Mouse (Mus musculus) heart, postnatal 36 days (tissue): ENCODE data around the gene Grin2c. TPM values are rescaled to one million over a fixed set of nuclear protein-coding genes. Genes with fewer than 3 reads are reported as not detected.

Experiments used
- DNase-seq, 2 experiments: peaks; one replicate each; pipeline ENCODE4 v3.0.0; 2021 to 2022
- intact Hi-C: fragments of 180-260 bp; cut with DNase I; formaldehyde crosslinking; loops from one replicate; pipeline ENCODE4 v1.15.1; 2025
- total RNA-seq, 2 experiments: library from RNA; stranded (reverse); gene quantifications; 2 replicates each; pipeline ENCODE4 v1.2.3; 2021

The Grin2c gene
- total RNA-seq, 2 experiments from 2014 or later = 0.11 to 0.25 TPM

DNA sequence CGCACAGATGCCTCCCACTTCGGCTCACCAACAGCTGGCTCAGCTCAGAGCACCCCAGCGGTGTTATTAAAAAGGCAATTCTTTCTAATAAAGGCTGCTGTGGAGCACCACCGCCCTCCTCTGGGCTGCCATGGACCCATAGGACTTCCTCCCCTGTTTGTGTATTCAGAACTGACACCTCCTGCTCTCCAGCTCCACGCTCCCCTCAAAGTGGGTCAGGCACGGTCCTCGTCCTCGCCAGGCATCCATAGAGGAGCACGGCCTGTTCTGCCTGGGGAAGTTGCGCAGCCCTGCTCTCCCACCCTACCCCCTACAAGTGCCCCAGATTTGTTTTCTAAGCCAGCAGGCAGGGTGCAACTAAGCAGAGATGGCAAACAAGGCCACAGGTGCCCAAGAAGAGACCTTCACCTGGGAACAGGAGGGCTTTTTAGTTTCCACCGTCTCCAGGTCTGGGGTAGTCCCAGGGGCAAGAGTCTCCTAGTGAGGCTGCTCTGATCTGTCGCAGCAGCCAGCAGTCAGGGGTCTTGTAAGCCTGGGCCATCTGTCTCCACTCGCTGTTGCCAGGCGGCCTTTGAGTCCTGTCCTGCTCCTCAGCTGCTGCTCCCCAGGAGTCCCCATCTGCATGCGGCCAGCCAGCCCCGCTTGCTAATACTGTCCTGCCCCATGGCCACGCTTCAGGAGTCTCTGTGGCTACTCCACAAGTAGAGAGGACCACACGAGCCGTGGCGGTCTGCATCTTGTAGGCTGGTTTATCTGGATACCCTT is 33.3 kb downstream of the Grin2c start:
- DNase-seq = no peak
- intact Hi-C loops = loop anchor here (2.0 kb wide), 1 partner anchor 31 kb away; no protein-coding TSS in a partner anchor

DNA sequence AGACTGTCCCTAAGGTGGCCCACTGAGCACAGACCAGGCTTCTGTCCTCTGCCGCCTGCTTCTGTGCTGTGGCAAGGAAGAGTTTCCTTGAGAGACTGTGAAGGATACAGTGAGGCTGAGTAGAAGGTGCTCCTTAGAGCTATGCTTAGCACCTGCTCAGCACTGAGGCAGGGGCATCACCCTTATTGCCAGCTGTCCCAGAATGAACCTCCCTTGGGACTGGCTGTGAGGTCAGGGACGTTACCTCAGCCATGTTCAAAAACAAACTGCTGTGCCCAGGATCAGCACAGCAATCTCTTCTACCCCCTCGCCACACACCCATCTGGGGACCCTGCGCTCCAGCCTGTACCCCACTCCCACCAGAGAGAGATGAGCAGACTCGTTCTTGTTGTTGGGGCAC is 34.2 kb downstream of the Grin2c start:
- intact Hi-C loops = loop anchor here (2.0 kb wide), 1 partner anchor 30 kb away; no protein-coding TSS in a partner anchor
- no peak for DNase-seq

DNA sequence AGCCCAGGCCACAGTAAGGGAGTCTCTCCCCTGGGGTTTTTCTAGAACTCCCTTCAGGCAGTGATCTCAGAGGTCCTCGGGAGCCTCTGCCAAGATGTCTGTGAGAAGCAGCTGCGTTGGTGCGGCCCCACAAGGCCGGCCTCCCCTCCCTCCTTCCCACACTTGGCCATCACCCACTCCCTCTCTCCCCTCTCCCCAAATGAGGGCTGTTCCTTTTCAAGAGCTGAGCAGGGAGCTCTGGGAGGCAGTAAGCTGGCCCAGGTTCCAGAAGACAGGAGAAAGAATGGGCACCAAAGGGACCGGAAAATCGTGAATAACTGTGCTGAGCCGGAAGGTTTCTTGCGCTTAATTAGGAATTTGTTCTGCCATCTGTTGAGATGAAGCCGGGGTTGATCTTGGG is 35.1 kb downstream of the Grin2c start:
- intact Hi-C loops = loop anchor here (2.0 kb wide), 1 partner anchor 29 kb away; no protein-coding TSS in a partner anchor
- no peak for DNase-seq

DNA sequence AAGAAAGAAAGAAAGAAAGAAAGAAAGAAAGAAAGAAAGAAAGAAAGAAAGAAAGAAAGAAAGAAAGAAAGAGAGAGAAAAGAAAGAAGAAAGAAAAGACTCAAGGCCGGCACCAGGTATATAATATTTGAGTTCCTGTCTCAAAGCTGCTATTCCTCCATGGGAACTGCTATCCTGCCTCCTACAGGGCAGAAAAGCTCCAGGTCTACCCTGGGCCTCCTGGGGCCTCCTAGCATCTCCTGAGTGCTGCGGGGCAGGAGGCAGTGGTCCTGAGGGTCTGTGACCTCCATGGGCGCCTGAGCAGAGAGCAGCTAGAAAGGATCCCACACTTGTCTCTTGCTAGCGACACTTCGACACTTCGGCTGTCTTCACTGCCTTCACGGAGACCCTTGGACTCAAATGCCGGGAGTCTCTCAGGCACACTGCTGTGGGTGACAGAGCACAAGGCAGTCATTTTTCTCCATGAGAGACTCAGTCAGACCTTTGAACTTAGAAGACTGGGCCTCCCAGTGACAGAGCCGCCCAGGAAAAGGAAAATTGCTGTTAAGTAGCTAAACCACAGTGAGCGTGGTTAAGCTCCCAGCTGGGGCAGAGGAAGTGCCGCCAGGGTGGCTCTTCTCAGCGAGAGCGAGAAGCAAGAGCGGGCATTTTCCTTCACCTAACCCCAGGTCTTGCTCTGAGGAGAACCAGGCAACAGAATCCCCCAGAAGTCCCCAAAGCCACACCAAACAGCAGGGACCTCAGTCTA is 35.7 kb downstream of the Grin2c start:
- intact Hi-C loops = no loop called here
- no peak for DNase-seq

DNA sequence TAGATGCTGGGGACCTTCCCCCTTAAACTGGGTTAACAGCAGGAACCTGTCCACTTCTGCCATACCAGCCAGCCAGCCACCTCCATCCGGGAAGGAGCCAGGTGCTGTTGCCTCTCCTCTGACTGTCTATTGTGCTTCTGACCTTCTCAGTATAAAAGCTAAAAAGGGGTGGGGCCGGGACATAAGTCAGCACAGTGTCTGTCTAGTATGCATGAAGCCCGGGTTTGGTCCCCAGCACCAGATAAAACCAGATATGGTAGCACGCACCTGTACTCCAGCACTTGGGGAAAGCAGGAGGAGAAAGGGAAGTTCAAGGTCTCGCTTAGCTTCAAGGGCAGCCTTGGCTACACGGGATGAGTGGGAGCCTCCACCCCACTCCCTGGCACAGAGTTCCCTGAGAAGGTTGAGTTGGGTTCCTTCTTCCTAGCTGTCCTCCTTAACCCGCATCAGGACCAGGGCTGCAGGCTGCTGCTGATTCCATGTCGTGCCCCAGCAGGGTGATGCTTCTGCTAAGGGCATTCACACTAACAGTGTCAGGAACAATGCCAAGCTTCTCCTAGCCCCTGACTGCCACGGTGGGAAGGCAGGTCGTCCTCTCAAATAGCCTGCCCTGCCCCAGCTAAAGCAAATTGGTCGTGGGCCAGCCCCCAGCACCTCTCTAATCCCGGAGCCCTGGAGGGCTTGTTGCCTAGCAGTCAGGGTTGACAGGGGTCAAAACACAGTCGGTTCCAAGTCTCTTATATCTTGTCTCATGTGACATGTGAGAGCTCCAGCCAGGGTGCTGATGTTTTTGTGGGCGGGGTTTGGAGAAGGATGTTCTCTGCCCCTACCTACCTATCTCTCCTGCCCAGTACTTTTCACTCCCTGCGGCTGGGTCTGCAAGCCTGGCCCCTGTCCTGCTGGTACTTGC is 37.8 kb downstream of the Grin2c start:
- intact Hi-C loops = no loop called here
- DNase-seq = peak in 1 of 2 experiments; percentile 31

DNA sequence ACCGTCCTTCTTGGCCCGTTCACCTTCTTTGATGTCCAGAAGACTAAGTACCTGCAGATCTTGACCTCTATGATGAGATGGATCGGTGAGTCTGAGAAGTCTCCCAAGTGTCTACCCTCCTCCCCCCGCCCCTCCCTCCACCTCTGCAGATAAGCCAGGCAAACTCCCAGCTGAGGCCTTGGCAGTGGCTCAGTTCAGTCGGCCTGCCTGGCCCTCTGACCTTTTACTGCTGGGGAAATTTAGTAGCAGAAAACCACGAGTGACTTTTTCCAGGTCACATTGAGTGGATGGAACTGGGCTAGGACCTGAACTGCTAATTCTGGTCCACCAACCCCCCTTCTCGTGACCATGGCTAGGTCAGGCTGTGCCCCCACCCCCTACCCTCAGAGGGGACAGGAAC is 38.6 kb downstream of the Grin2c start:
- DNase-seq = no peak
- intact Hi-C loops = no loop called here

DNA sequence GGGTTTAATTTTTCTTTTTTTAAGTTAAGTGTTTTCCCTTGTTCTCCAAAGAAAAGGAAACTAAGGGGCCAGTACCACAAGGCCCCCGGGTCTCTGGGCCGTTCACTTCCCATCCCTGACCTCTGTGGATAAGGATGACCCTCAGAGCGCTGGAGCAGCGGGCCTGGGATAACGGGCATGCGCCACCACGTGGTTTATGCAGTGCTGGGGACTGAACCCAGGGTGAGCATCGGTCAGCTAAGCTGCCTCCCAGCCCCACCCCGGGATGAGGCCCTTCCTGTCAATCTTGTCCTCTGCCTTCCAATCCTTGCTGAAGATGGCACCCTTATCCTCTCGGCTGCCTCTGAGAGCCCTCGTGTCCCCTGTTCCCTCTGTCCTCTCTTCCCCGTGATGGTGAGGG is 39.4 kb downstream of the Grin2c start:
- intact Hi-C loops = no loop called here
- no peak for DNase-seq

DNA sequence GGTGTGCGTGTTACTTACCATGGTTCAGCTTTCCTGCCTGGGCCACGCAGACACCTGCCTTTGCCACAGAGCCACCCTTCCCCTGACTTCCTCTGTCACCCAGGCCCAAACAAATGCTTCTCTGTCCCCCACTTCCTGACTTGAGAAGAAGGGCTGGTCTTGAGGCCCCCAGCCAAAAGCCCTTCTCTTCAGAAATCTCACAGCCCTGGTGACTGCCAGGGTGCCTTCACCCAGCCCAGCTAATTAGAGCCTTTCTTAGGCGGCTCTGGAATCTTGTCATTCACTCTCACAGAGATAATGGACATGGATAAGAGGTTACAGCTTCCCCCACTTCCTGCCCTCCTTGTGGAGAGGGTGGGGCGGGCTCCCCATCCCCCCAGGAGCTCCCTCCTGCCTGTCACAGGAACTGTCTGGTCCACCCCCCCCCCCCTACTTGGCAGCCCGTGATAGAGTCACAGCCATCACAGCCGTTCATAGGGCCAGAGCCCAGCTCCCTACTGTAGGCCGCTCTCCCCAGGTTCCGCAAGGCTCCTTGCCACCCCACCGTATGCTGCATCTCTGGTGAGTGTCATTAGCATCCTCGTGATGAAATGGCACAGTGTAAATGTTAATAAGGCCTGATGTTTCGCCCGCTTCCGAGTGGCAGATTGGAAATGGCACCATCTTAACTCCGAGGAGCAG is 40.1 kb downstream of the Grin2c start:
- DNase-seq = no peak
- intact Hi-C loops = no loop called here

DNA sequence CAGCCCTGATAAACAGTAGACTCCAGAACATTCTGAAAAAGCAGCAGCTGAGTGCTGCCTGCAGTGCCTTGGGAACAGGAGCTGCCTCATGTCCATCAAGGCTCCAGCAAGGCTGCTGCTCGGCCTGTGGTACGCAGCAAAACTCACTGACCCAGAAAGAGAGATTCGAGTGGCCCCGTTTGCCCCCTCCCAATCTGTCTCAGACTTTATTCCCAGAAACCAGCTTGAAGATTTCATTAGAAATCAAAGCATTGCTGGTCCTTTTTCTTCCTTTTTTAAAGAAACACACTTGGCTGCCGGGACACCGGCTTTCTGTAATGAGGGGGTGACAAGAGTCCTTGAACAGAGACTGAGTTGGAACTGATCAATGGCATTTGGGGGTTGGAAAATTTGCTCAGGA is 41.7 kb downstream of the Grin2c start:
- no peak for DNase-seq
- intact Hi-C loops = no loop called here

DNA sequence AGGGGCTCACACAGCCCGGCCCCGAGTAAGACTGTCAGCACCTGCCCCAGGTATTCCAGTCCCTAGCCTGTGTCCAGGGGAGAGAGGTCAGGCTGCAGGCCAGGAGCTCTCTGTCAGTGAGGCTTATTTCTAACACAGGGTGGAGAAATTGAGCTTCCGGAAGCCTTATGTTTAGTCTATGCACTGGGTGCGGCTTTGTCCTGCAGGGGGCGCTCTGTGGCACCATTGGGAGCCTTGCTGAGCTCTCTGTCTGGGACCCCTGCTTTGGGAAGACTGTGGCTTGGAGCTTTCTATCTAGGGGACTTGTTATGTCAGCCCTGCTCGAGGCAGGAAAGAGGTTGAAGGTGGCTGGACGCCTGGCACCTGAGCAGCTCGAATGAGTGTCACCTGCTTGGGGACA is 42.2 kb downstream of the Grin2c start:
- intact Hi-C loops = no loop called here
- DNase-seq = peak in 1 of 2 experiments; percentile 58

DNA sequence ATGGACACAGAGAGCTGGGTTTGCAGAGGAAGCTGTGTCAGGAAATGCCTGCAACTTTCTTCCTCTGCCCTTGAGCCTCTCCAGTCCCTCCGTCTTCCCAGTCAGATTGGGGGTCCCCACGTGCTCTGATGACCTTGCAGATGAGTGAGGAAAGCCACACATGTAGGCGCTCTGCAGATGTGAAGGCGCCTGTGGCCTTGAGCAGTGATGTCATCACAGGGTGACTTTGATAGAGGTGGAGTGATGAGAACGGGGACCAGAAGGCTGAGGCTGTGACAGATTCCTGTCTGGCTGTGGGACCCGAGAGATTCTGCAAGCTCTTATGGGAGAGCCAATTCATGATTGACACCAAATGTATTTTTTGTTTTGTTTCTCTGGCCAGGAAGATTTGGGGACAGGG is 43.2 kb downstream of the Grin2c start:
- intact Hi-C loops = no loop called here
- DNase-seq = no peak

DNA sequence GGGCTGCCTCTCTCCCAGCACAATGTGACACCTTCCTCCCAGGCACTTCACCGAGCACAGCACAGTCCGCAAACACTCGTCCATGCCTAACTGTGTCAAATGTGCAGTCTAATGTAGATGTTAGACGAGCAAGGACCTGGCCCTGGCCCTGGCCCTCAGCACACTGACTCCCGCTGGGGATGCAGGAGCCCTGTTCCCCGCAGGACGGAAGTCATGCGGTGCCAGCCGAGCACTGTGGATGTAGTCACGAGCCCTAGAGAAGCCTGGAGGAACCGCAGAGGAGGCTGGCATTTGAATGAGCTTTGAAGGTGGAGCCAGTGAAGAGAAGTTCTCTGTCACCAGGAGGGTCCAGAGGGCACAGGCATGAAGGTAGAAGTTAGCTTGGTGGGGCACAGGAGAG is 43.6 kb downstream of the Grin2c start:
- intact Hi-C loops = no loop called here
- DNase-seq = no peak

DNA sequence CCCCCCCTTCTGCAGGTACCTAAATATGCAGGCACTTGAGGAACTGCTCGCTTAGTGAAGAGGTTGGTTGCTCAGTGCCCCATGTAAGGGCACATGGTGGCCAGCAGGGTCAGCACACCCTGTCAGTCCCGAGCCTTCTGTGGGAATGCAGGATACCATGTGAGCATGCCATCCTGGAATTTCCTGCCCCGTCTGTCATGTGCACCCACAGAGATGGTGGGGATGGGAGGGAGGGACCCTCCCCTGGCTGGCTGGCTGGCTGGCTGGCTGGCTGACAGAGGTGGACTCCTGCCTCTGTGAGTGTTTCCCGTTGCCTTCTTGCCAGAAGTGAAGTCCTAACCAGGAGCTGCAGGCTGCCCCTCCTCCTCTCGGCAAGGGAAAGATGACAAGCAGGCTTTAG is 44.5 kb downstream of the Grin2c start:
- no peak for DNase-seq
- intact Hi-C loops = no loop called here

DNA sequence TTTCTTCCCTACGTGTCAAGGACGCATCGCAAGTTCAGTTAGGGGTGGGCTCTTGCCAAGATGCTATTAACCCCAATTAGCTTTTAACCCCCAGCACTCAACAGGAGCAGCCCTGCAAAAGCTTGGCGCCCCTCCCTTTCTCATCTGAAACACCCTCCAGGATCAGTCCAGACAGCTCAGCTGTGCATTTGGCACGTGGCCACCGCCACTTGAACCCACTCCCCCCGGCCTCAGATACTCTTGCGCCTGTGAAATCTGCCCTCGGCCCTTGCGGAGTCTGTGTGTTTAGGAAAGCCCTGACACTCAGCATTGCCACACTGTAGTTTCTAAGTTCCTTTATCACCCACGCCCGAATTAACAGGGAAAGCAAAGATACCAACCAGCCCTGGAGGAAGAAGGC is 45.0 kb downstream of the Grin2c start:
- DNase-seq = no peak
- intact Hi-C loops = no loop called here

DNA sequence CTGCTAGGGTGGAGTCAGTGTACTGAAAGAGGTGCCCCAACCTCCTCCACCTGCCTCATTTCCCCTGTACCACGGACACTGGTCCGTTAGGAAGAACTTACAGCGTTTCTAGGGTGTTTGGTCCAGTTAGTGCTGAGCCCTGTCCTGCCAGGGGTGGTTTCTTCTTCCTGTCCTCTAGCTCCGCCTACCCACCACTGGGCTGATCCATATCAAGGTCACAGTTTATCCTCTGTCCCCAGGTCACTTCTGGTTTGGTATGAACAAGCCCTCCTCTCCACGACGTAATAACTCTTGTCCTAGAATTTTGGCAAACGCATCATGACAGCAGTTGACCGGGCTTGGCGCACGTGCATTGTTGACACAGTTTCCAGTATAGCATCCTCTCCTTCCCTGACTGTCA is 47.4 kb downstream of the Grin2c start:
- no peak for DNase-seq
- intact Hi-C loops = no loop called here

DNA sequence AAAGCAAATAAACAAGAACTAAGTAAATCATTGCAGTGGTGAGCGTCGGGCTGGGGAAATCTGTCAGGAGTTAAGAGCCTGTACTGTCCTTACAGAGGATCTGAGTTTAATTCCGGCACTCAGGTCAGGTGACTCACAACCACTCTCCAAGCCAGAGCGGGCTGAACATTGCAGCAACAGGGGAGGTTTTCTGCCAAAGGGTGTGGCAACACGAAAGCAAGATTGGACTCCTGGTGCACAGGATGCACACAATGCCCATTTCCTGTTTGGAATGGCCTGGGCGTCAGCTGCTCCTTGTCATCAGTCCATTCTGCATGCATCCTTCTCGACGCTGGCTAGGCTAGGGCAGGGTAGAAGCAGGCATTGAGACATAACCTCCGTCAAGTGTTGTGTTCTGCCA is 47.8 kb downstream of the Grin2c start:
- peak; percentile 41 to 58 for DNase-seq
- intact Hi-C loops = no loop called here

DNA sequence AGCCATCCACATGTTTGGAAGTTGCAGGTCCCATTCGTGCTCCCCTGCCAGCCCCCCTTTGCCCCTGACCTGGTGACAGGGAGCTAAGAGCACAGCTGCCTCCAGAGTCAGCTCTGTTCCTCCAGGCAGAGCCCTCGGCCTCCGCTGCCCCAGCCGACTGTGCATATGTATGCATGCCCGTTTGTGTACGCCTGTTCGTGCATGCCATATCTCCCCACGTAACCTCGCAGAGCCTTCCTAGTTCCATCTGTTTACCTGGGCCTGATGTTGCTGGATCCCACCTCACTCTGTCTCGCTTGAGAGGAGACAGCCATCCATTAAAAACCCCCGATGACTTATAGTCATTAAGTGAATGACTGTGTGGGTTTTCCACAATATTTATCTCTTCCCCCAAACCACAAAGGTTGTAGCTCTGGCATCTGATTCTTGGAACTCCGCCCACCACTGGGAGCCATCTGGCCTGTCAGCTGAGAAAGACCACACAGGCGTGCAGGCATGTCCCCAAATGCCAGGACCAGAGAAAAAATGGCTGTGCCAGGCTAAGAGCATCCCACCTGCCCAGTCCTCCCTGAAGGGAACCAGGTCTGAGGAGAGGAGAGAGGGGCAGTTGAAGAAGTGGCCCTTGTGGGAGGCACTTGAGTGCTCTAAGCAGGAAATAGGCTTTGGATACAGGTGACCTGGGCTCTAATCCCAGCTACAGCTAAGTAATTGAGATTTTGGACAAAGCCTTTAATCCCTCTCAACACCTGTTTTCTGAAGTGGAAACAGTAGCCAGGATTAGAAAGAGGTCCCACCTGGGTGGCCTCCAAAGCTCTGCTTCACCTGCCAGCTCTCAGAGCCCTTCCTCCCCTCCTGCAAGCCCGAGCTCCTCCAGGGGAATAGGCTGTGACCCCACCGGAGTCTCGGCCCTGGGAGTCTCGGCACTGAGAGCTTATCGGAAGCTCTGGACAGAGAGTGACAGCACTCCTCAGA is 49.3 kb downstream of the Grin2c start:
- DNase-seq = no peak
- intact Hi-C loops = no loop called here

DNA sequence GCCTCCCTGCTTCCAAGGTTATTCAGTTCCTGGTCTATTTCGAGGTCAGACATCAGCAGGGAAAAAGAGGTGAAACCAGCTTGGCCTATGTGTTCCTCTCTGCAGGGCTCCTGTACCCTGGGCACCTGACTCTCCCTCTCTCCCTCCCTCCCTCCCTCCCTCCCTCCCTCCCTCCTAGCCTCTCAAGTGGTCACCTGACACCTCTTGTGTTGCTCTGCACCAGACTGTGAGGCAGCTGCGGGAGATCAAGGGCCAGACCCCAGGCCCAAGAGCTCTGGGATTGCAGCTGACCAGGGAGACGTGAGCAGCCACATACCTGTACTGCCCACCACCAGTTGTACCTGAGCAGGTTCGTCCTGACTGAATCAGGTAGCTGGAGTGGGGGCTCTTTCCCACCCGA is 51.9 kb downstream of the Grin2c start:
- intact Hi-C loops = no loop called here
- DNase-seq = no peak

DNA sequence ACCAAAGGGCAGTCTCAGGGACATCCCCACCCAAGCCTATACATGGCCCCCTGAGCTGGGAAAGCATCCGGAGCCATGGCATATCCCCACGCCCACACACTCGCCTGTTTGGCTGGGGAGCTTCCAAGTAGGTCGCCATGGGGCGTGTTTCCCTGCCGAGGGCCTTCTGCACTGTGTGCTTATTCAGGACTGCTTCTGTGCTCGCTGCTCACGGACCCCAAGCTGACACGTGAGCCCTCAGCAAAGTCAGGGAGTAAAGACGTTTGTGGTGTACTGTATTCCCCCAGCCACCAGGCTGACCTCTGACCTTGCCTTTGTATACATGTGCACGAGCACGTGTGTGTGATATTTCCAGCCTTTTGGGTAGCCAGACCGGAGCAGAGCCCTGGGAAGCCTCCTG is 54.9 kb downstream of the Grin2c start:
- no peak for DNase-seq
- intact Hi-C loops = no loop called here
